ENCODE assay signal across 9 mouse cellular contexts in genomic region chr8:121665329-121665728, GRCm38 (mm10). TPM values are rescaled to one million over a fixed set of nuclear protein-coding genes. Genes with fewer than 3 reads are reported as not detected.
DNase-seq lines count a peak whose midpoint lies in the region; ATAC-seq and TF ChIP-seq lines count a peak whose summit lies in the region.
"Had no signal": no experiment of that assay in that cellular context is flagged by ENCODE, and none has a peak within 500 bp of the region (broad histone marks: within the 10 kb centered on the region; RNA-seq: fewer than 3 reads in every experiment).

No protein-coding gene starts in this region.

- H3K27ac ChIP-seq in embryonic fibroblast, embryonic 13.5 days (ENCODE audit: insufficient read depth, low read length): peak overlapping the region; percentile 49
- peak overlapping the region; percentile 82 for H3K27ac ChIP-seq in heart, embryonic 15.5 days
- peak overlapping the region; percentile 88 for H3K27ac ChIP-seq in kidney, postnatal 0 days
- H3K27ac ChIP-seq in small intestine, adult 2 months (ENCODE audit: insufficient read depth, low read depth, low read length): peak overlapping the region; percentile 79

- H3K4me3 ChIP-seq in embryonic fibroblast, embryonic 13.5 days (ENCODE audit: insufficient read depth, low read length): no peak overlapping the region
- peak overlapping the region; percentile 28 for H3K4me3 ChIP-seq in heart, embryonic 15.5 days
- H3K4me3 ChIP-seq in kidney, postnatal 0 days (replicated peaks; ENCODE audit: low read depth, low read length): peak overlapping the region; percentile 9; the same call in 1 of the 2 replicates
- peak overlapping the region; percentile 45 for H3K4me3 ChIP-seq in small intestine, adult 2 months (ENCODE audit: low read depth, low read length)
- H3K4me3 ChIP-seq: erythroblast, embryonic 14.5 days had no signal

- peaks cover 12% of the 10 kb centered on the region; the same call in 1 of the 2 replicates for H3K4me1 ChIP-seq in embryonic fibroblast, embryonic 13.5 days (ENCODE audit: control insufficient read depth, insufficient read depth, low read length)
- peaks cover 33% of the 10 kb centered on the region for H3K4me1 ChIP-seq in heart, embryonic 15.5 days (replicated peaks)
- H3K4me1 ChIP-seq in kidney, postnatal 0 days (replicated peaks; ENCODE audit: insufficient read depth, low read length): peaks cover 12% of the 10 kb centered on the region
- H3K4me1 ChIP-seq in small intestine, adult 2 months (ENCODE audit: control insufficient read depth, insufficient read depth, insufficient read length, low read length): peaks cover 10% of the 10 kb centered on the region

- no peak for TF ChIP-seq CTCF in embryonic fibroblast, embryonic 13.5 days (IDR thresholded peaks at IDR 0.05; ENCODE audit: borderline replicate concordance, insufficient read depth, low read length)
- no peak for TF ChIP-seq CTCF in kidney, postnatal 0 days (IDR thresholded peaks at IDR 0.05; ENCODE audit: low read depth)
- TF ChIP-seq CTCF in small intestine, adult 2 months (IDR thresholded peaks at IDR 0.05; ENCODE audit: extremely low read depth, insufficient read length, insufficient replicate concordance, low read depth, low read length): no peak

- peak; percentile 64 to 73 for DNase-seq in cerebellum, postnatal 10 days
- DNase-seq in kidney, postnatal 0 days (ENCODE audit: low spot score): peak; percentile 96
- DNase-seq in lung, postnatal 25 days (ENCODE audit: low spot score): peak; percentile 91
- no peak for DNase-seq in layer of hippocampus, adult 18-20 months (ENCODE audit: low spot score in 2 of 2)

- no peak for ATAC-seq in cerebellum, adult (ENCODE audit: insufficient number of reproducible peaks, low FRiP score, low TSS enrichment)
- ATAC-seq in heart, embryonic 15.5 days (replicated peaks; ENCODE audit: insufficient number of reproducible peaks, insufficient read depth, low FRiP score, low read depth): peak; percentile 76
- peak; percentile 62 for ATAC-seq in kidney, postnatal 0 days (replicated peaks; ENCODE audit: low FRiP score, low read depth)

- H3K4me2 ChIP-seq in heart, embryonic 15.5 days: peak overlapping the region; percentile 57
- H3K4me2 ChIP-seq in kidney, postnatal 0 days (ENCODE audit: low read length): peak overlapping the region; percentile 42

- no peaks in the 10 kb centered on the region for H3K9me3 ChIP-seq in heart, embryonic 15.5 days (replicated peaks)
- H3K9me3 ChIP-seq in kidney, postnatal 0 days (replicated peaks; ENCODE audit: low read length): no peaks in the 10 kb centered on the region

- 5% methylated on average over 16 of the region's 16 CpGs for WGBS in heart, embryonic 15.5 days
- WGBS in kidney, postnatal 0 days: 4% methylated on average over 14 of the region's 16 CpGs
- WGBS in small intestine, adult 2 months: 2% methylated on average over 16 of the region's 16 CpGs

- H3K27me3 ChIP-seq in heart, embryonic 15.5 days: 0 out of 2 replicates have a peak, but pooled peaks cover 5% of the 10 kb centered on the region
- H3K27me3 ChIP-seq in kidney, postnatal 0 days (ENCODE audit: insufficient read depth, low read length): no peaks in the 10 kb centered on the region
- H3K27me3 ChIP-seq in small intestine, adult 2 months (ENCODE audit: control insufficient read depth, insufficient read depth, low read length): no peaks in the 10 kb centered on the region

- no peaks in the 10 kb centered on the region for H3K36me3 ChIP-seq in heart, embryonic 15.5 days
- H3K36me3 ChIP-seq in kidney, postnatal 0 days (ENCODE audit: insufficient read depth, low read length): no peaks in the 10 kb centered on the region
- H3K36me3 ChIP-seq in small intestine, adult 2 months (ENCODE audit: control insufficient read depth, insufficient read depth, low read length): no peaks in the 10 kb centered on the region

- peak overlapping the region; percentile 2; the same call in 1 of the 2 replicates for H3K9ac ChIP-seq in heart, embryonic 15.5 days
- H3K9ac ChIP-seq in kidney, postnatal 0 days (ENCODE audit: low read depth, low read length): 0 out of 2 replicates have a peak overlapping the region, but pooled peaks have one; percentile 14

- 0 out of 2 replicates have a peak, but pooled peaks have one; percentile 33 for TF ChIP-seq POLR2A in embryonic fibroblast, embryonic 13.5 days (IDR thresholded peaks at IDR 0.05; ENCODE audit: low read depth, low read length)
- no peak for TF ChIP-seq POLR2A in small intestine, adult 2 months (IDR thresholded peaks at IDR 0.05; ENCODE audit: low read depth, low read length)

RNA-seq across cellular contexts. Expression of gene Zcchc14, which starts 12.6 kb away (rescaled TPM):
- polyA plus RNA-seq in embryonic fibroblast, embryonic 13.5 days (2011; ENCODE audit: insufficient read length, low read depth, missing spikeins): 55.5 and 64.8 TPM in 2 replicates
- polyA plus RNA-seq in heart, embryonic 15.5 days (2015; fragmentation: Nextera tagmentation; extraction: Ambion mirVana): 7.8 and 8.8 TPM in 2 replicates
- polyA plus RNA-seq in kidney, postnatal 0 days (2015; fragmentation: Nextera tagmentation; extraction: Ambion mirVana): 10.9 and 13.5 TPM in 2 replicates
- 15.3 and 31.3 TPM in 2 replicates for polyA plus RNA-seq in small intestine, adult 2 months (2012; rRNA removed)
- 10 to 100 TPM; 88.8 to 90.1 TPM for total RNA-seq in layer of hippocampus, adult 18-20 months (2021)
- polyA plus RNA-seq: erythroblast, embryonic 14.5 days had no signal

Comparison
In these comparisons a context has a peak if more than half of its experiments do, and no peak if none do; other contexts are left out.
1. DNase-seq: peak in cerebellum, postnatal 10 days (2 of 2), kidney, postnatal 0 days (single experiment) and lung, postnatal 25 days (single experiment); none in layer of hippocampus, adult 18-20 months (0 of 2).
2. Peak in every context shown above with its lines, with median percentiles within 50 percentile points of each other: H3K27ac ChIP-seq.